Mouse (Mus musculus) heart, postnatal 25 days (tissue): ENCODE results near the gene Svs5. TPM values are rescaled to one million over a fixed set of nuclear protein-coding genes. Genes with fewer than 3 reads are reported as not detected.
"Not testable (repeated sequence)": the region's sequence is repeated elsewhere in the genome, so short reads cannot be mapped to it uniquely, and the experiment has no call there.

Experiments used
- DNase-seq: peaks from one replicate; pipeline ENCODE4 v3.0.0; 2022; ENCODE audit warnings: low spot score
- intact Hi-C: fragments of 180-260 bp; cut with DNase I; formaldehyde crosslinking; loops from one replicate; pipeline ENCODE4 v1.15.1; 2025
- total RNA-seq, 2 experiments: library from RNA; stranded (reverse); gene quantifications; 2 replicates each; pipeline ENCODE4 v1.2.3; 2021

Svs5 gene
- total RNA-seq = not detected

GRCm38 (mm10) chr2:164332440-164332839, at the start of gene Svs5:
TSS of gene Svs5 (plus strand) at chr2:164332740.
- intact Hi-C loops, DNase-seq: not testable (repeated sequence)

DNA sequence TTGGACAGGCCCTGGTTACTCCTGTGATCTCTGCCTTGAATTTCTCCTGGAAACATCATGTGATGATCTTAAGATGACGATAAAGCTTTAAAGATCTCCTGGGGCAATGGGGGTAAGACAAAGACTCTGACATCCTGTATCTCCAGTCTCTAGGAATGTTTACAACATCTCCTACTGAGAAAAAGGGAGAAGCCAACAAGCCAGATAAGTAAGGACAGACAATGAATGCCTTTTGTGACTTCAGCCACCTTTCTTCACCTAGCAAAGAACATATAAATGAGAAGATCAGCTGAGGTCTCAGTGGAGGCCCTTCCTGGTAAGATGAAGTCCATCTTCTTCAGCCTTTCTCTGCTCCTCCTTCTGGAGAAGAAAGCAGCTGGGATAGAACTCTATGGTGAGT, 43.6 kb upstream of the Svs5 start, which contains the start of gene Svs3a:
Gene Svs3a (plus strand): TSS at position 301 of the 400 bp plus-strand sequence.
- intact Hi-C loops, DNase-seq: not testable (repeated sequence)

GRCm38 (mm10) chr2:164312599-164312998, 19.9 kb upstream of the Svs5 start:
- intact Hi-C loops = no loop called here
- no peak for DNase-seq

DNA sequence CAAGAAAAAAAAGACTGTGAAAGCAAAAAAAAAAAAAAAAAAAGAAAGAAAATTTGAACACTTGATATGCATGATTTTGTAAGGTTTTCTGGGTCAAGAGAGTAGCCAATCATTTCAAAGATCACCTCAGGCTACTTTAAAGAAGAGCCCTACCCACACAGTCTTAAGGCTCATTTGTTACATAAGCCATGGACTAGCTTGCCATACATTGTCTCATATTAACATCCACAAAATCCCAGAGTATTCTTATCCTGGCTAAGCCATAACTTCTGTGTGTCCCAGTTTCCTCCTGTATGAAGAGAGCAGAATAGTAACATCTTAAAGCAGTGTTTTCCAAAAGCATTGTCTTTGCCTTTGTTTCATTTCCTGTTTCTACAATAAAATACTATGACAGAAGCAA, 17.1 kb upstream of the Svs5 start:
- DNase-seq, intact Hi-C loops: not testable (repeated sequence)

DNA sequence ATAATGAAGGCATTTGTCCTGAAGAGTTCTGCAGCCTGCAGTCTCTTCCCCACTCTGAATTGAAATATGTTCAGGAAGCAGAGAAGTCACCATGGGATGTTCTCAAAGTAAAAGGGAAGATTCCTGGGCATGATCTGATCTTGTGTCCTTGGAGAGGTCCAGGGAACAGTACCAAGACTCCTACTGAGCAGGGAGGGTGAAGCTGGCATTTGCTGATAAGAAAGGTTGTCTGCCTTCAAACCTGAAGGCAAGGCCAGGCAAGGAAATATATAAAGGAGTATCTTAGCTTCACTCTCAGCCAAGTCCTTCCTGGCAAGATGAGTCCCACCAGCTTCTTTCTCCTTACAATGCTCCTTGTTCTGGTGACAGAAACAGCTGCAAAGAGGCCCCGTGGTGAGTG, 16.1 kb upstream of the Svs5 start, which contains the start of gene Svs6:
Gene Svs6 (plus strand): TSS at position 301 of the 400 bp plus-strand sequence.
- intact Hi-C loops, DNase-seq: not testable (repeated sequence)

GRCm38 (mm10) chr2:164320983-164321382, 11.6 kb upstream of the Svs5 start:
- DNase-seq = no peak
- intact Hi-C loops = no loop called here

DNA sequence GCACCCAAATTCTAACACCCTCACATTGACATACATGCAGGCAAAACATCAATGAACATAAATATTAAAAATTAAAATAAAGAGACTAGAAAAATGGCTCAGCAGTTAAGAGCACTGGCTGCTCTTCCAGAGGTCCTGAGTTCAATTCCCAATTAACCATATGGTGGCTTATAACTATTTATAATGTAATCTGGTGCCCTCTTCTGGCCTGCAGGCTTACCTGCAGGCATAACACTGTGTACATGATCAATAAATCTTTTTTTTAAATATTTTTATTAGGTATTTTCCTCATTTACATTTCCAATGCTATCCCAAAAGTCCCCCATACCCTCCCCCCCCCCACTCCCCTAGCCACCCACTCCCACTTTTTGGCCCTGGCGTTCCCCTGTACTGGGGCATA, 11.2 kb downstream of the Svs5 start:
- intact Hi-C loops = loop anchor here (5.0 kb wide), 1 partner anchor 206 kb away; no protein-coding TSS in a partner anchor
- not testable (repeated sequence) for DNase-seq

DNA sequence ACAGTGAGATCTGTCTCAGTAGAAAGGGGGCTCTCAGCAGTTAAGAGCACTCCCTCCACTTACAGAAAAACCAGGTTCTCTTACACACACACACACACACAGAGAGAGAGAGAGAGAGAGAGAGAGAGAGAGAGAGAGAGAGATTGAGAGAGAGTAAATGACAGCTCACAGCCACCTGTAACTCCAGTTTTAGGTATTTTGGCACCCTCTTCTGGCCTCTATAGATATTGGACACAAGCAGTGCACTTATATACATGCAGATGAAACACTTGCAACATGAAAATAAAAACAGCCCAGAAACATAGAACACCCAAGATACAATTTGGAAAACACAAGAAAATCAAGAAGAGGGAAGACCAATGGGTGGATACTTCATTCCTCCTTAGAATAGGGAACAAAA, 15.2 kb downstream of the Svs5 start:
- not testable (repeated sequence) for DNase-seq
- intact Hi-C loops = loop anchor here (5.0 kb wide), 1 partner anchor 240 kb away; no protein-coding TSS in a partner anchor

GRCm38 (mm10) chr2:164348980-164349379, 16.4 kb downstream of the Svs5 start:
- intact Hi-C loops = loop anchor here (5.0 kb wide), 1 partner anchor 242 kb away; no protein-coding TSS in a partner anchor
- DNase-seq = no peak

DNA sequence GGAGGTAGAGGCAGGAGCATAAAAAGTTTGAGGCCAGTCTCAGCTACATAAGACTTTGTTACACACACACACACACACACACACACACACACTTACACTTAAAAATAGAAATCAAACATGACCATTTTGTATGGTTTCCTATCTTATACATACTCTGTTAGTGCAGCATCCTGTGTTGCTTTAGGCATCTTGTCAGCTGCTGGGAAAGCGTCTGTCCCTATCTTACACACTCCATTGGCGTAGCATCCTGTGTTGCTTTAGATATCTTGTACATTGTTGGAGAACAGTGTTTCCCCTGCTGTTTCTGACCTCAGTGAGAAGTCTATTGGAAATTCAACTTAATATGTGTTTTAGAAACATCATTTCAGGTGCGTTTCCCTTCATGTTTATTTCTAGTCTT, 20.2 kb downstream of the Svs5 start:
- no peak for DNase-seq
- intact Hi-C loops = no loop called here

DNA sequence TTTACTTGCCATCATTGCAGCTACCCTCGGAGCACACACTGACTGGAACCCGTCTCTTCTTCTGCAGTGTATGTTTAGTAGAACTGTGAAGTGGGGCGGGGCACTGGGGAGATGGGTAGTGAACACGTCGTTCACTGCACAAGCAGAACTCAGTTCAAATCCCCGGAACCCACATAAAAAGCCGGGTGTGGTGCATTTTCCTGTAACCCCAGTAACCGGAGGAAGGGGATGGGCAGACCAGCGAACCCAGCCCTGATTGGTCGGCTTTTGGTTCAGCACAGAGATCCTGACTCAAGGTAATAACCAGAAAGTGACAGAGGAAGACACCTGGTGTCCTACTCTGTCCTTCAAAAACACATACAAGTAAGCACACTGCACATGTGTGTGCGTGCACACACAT, 20.8 kb downstream of the Svs5 start:
- DNase-seq = no peak
- intact Hi-C loops = no loop called here

DNA sequence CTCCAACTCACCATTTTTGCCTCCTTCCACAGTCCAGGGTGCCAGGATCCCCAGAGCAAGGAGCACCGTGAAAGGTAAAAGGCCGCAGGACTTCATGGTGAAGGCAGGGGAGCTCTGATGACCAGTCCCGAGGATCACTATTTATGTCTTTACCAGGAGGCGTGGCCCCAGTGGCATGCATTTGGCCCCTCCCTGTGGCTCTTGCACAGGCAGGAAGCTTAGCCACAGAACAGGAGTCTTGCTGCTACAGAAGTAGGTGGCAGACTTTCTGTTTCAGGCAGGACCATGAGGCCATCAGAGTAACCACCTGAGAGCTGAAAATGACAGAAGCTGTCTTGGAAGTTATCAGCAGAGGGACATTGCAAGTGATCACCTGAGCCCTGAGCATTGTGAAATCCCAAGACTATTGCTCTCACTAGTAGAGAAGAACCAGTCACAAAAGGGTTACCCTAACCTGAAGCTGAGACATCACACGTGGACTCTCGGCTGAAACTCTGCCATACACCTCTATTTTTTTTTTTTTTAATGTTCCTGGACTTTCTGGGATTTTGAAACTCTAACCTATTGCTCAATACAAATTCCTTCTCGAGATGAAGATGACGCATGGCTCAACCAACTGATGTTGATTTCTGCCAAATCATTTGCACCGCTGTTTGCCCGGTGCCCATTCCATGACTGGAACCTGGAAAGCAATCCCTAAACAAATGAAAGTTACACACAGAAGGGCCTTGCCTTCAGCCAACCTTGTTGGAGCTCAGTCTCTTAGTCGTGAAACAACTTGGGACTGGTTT, 23.8 kb downstream of the Svs5 start:
- no peak for DNase-seq
- intact Hi-C loops = no loop called here

DNA sequence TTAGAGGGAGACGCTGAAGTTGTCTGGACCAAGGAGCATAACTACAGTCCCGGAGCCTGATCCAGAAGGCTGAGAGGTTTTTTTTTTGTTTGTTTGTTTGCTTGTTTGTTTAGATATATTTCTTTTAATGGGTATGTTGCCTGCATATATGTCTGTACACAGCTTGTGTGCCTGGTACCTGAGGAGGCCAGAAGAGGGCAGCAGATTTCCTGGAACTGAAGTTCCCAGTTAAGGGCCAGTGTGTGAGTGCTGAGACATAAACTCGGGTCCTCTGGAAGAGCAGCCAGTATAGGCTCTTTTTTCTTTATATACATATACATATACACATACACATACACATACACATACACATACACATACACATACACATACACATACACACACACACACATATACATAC, 25.8 kb downstream of the Svs5 start:
- DNase-seq = no peak
- intact Hi-C loops = no loop called here

- intact Hi-C loops = no loop called here
- DNase-seq = no peak
These were observed 26.5 kb downstream of the Svs5 start for GRCm38 (mm10) chr2:164359031-164359430.

DNA sequence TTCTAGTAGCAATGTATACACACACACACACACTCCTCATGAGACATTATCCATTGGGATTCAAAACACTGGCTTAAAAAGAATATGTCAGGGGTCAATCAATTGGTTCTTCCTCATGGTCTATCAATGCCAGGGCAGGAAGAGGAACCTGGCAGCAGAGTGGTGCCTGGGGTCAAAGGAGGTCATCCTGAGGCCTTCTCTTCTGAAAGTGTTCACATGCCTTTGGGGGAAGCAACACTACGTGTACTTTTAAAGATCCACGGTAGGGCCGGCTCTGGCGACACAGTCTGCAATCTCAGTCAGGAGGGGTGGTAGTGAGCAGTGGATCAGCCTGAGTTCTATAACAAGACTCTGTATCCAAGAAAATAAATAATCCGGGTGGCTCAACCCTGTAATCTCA, 27.1 kb downstream of the Svs5 start:
- no peak for DNase-seq
- intact Hi-C loops = no loop called here

GRCm38 (mm10) chr2:164360974-164361657, 28.6 kb downstream of the Svs5 start:
- intact Hi-C loops = no loop called here
- no peak for DNase-seq

DNA sequence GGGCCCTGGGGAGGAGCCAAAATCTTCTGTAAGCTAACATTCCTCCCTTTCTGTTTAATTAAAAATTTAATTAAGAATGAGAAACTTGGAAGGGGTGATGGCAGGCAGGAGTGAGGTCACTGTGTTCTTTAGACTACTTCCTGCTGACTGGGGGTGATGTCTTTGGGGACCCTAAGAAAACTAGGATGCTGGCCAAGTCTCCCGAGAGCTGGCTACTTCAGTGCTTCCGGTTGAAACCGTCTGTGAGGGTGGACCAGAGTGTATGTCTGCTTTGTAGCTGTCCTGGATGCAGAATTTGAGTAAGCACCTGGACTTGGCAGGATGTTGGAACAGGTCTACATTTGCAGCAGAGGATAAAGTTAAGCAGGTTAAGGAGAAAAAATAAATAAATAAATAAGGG, 34.4 kb downstream of the Svs5 start:
- DNase-seq = no peak
- intact Hi-C loops = no loop called here

GRCm38 (mm10) chr2:164368620-164369105, 36.1 kb downstream of the Svs5 start:
- intact Hi-C loops = no loop called here
- DNase-seq = no peak

GRCm38 (mm10) chr2:164371371-164371770, 38.8 kb downstream of the Svs5 start:
- DNase-seq = no peak
- intact Hi-C loops = no loop called here

DNA sequence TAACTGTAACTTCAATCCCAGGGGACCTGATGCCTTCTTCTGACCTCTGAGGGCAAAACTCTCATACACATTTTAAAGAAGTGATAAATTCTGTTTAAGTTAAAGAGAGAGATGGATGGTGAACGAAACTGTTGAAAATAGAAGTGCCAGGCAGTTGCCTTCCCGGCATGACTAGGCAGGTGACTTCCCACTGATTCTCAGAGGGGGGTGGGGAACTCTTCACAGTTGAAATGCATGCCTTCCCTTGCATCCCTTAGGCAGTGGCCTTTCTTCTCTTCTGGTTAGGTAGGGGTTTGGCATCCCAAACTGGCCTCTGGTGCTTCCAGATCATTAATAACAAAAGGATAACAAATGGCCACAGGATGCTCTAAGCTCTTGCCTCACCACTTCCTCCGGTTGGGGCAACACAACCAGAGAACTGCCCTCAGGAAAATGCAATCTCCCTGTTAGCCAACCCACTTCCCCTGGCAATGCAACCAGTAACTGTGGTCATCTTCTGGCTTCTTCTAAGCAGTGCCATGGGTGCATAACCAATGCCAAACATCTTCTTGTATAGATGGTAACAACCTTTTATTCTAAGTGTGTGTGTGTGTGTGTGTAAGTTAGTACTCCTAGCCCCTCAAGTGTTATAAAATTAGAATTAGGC, 40.0 kb downstream of the Svs5 start:
- DNase-seq = no peak
- intact Hi-C loops = no loop called here
